Mouse (Mus musculus): ENCODE measurements around the gene Fbxw11.
A peak's percentile ranks its signal among the peaks of the same experiment; 100 is the strongest.

The Fbxw11 gene

GRCm38 (mm10) chr11:32622479-32623190, 19.9 kb upstream of the Fbxw11 start:
- ATAC-seq (ENCODE audit: insufficient number of reproducible peaks, low FRiP score, low TSS enrichment), result peak; percentile 6; the same call in 1 of the 2 replicates

DNA sequence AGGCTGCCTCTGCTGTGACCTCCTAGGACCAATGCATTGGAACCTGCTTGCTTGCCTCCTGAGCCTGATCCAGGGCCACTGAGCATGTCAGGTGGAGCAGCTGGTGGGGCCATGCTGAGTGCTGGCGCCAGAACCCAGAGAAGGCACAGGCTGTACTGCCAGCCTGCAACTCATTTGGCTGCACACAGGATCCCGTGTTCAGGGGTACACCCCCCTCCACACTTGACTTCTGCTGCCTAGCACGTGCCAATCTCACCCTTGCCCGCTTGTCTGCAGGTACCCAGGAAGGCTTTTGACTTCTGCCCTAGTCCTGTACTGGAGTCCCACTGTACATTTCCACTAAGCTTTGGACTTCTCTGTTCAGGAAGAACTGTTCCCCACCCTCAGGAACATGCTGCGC, 19.3 kb upstream of the Fbxw11 start:
- peak; percentile 79 for ATAC-seq (ENCODE audit: insufficient number of reproducible peaks, low FRiP score, low TSS enrichment)

GRCm38 (mm10) chr11:32623912-32624311, 18.6 kb upstream of the Fbxw11 start:
- no peak for ATAC-seq (ENCODE audit: insufficient number of reproducible peaks, low FRiP score, low TSS enrichment)

DNA sequence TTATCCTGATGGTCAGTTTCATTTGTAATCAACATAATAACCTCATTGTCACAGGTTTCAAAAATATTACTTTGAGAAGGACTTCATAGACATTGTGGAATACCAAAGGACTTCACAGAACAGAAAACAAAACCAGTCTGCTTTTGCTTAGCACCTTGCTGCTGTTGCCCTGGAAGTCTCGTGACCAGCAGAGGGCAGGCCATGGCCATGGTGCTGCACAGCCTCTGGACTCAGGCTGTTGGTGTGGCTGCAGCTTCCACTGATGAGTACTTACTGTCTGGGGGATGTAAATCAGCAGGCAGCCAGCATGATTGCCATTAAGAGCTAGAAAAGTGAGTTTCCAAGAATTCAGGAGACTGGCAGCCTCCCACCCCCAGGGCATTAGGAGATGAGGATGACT, 16.8 kb upstream of the Fbxw11 start:
- ATAC-seq (ENCODE audit: insufficient number of reproducible peaks, low FRiP score, low TSS enrichment), result no peak

GRCm38 (mm10) chr11:32626079-32626478, 16.4 kb upstream of the Fbxw11 start:
- ATAC-seq (ENCODE audit: insufficient number of reproducible peaks, low FRiP score, low TSS enrichment), result no peak

DNA sequence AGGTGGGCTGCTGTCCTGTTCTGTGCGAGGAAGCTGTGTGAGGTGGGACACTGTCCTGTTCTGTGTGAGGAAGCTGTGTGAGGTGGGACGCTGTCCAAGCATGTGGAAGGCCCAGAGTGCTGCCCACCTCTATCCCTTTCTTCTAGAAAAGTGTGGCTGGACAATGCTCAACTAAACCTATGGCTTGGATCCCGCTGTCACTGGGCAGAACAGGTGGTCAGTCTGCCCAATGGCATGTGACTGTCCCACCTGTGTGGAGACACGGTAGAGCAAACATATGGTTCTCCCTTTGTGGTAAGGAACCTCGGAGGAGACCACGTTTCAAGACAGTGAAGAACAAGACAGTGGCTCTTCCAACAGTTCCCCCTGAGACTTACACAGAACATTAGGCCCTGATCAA, 14.6 kb upstream of the Fbxw11 start:
- no peak for ATAC-seq (ENCODE audit: insufficient number of reproducible peaks, low FRiP score, low TSS enrichment)

GRCm38 (mm10) chr11:32629713-32630211, 12.8 kb upstream of the Fbxw11 start:
- no peak for ATAC-seq (ENCODE audit: insufficient number of reproducible peaks, low FRiP score, low TSS enrichment)

DNA sequence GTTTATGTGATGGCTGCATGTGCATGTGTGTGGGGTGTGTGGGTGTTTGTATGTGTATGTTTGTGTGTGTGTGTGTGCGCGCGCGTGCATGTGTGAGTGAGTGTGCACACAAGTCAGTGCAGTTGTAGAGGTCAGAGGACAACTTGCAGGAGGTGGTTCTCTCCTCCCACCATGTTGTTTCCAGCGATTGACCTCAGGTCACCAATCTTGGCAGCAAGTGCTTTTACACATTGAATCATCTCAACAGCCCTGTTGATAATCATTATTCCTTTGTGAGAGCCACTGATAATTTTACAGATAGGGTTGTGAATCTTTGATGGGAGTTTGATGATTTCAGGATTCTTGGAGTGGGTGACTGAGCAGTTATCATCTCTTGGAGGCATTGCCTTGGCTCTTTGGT, 9.9 kb upstream of the Fbxw11 start:
- no peak for ATAC-seq (ENCODE audit: insufficient number of reproducible peaks, low FRiP score, low TSS enrichment)

- no peak for ATAC-seq (ENCODE audit: insufficient number of reproducible peaks, low FRiP score, low TSS enrichment)
These were observed 9.0 kb upstream of the Fbxw11 start for GRCm38 (mm10) chr11:32633542-32633941.

- ATAC-seq (ENCODE audit: insufficient number of reproducible peaks, low FRiP score, low TSS enrichment), result no peak
These were observed 8.4 kb upstream of the Fbxw11 start for GRCm38 (mm10) chr11:32634143-32634542.

DNA sequence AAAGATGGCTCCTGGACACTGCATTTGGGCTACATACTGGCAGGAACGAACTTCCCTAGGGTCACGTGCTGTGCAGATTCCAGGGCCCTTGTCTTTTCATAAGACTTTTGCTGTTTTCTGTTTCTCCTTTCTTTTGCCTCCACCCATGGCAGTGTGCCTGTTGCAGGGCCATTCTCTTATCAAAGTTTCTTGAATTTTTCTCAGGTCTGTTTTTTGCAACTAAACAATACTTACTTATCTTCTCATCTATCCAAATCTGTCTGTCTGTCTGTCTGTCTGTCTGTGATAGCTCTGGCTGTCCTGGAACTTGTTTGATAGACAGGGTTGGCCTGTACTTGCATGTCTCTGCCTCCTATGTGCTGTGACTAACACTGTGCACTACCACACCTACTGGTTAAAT, 7.7 kb upstream of the Fbxw11 start:
- ATAC-seq (ENCODE audit: insufficient number of reproducible peaks, low FRiP score, low TSS enrichment), result no peak

DNA sequence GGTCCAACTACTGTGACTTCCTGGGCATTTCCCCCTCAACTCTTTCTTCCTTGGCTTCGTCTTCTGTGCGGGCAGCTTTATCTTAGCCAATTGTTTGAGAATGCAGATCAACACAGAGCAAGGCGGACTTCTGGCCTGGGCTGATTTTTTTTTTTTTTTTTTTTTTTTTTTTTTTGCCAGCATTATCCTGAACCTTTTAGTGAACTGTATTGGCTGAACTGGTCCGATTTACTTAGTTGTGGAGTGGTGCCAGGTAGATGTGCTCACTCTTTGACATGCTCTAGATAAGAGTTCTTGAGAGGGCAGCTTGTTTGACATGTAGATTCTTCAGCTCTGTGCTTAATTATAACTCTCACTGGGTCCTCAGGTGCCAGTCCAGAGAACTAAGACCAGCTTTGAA, 6.2 kb upstream of the Fbxw11 start:
- ATAC-seq (ENCODE audit: insufficient number of reproducible peaks, low FRiP score, low TSS enrichment), result no peak

DNA sequence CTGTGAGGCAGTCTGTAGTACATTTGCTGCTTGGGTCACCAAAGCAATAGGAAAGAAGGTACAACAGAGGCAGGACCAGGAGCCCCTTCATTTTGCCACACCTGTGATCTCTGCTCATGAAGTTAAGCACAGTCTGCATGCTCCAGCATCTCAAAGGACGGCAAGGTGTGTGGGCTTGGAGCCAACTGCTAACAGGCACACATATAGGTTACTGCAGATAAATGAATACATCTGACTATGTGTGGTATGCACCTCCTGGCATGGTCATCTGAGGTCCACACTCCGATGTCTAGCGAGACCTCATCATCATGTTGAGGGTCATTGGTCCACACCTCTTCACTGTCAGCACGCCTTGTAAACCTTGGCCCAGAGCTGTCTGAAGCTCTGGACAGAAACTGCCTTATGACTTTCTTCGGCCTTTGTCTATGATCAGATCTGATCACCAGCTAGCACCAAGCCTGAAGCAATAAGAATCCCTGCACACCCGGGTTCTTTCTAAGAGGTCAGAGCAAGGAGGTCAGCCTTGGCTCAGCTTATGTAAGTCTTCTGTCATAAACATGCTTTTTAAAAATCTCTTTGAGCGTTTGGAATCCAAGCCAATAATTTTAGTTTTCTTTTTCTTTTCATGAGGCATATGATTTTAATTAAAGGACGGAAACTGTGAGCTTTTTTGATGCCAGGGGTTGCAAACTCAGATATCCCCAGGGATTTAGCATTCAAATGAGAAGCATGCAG, 3.8 kb upstream of the Fbxw11 start:
- ATAC-seq (ENCODE audit: insufficient number of reproducible peaks, low FRiP score, low TSS enrichment), result no peak

GRCm38 (mm10) chr11:32640617-32641016, 1.9 kb upstream of the Fbxw11 start:
- ATAC-seq (ENCODE audit: insufficient number of reproducible peaks, low FRiP score, low TSS enrichment), result no peak

DNA sequence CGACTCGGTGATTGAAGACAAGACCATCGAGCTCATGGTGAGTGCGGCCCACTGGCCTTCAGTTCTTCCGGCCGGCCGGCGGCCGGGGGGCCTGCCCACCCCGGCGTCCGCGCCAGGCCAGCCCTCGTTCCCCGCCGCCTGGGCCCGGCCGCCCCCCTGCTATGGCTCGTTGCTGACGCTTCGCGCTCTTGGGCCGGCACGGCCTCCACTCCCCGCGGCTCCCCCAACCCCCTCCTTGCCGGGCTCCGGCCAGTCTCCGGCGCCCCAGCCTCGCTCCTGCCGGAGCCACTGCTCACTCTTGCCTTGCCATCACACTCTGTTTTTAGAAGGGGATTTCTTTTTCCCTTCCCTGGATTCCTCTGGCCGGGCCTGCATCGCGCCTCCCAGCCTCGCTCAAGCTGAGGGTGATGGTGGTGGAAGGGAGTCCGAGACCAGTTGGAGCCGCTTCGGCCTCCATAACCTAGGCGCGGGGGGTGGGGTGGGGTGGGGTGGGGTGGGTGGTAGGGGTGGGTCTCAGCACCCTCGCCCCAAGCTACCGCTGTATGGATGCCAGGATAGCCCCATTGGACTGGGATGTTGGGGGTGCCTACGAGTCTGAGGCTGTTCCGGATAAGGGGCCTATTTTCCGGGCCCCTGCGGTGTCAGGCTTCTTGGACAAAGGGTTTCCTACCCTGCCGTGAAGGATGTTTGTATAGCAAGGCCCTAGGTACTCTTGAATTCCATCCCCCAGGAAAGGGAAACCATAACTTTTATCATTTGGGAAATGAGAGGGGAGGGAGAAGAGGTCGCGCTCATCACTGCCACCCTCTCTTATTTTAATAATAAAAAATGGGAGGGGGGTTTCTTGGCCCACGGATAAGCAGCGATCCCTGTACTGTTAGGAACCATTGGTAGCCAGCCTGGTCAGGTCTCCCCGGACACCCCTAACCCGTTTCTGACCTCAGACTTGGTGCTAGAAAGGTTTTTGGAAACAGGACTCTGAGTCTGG, 669 bp downstream of the Fbxw11 start:
- ATAC-seq (ENCODE audit: insufficient number of reproducible peaks, low FRiP score, low TSS enrichment), result no peak; the same call in 1 of the 2 replicates

DNA sequence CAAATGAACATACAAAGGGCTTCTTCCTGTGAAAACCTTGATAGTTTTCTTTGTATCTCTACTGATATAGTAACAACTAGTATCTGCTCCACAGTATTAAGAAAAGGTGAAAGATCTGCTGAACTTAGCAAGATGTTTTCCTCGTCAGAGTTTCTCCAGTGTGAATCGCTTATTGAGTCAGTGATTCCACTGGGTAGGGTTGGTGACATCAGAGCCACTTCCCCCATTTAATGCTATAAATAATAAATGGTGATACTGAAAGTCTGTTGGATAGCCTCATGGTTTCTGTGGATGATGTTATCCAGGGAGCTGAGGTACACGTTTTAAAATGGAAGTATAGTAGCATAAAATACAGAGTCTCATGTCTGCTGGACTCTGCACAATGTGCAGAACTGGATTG, 1.5 kb downstream of the Fbxw11 start:
- ATAC-seq (ENCODE audit: insufficient number of reproducible peaks, low FRiP score, low TSS enrichment), result no peak

DNA sequence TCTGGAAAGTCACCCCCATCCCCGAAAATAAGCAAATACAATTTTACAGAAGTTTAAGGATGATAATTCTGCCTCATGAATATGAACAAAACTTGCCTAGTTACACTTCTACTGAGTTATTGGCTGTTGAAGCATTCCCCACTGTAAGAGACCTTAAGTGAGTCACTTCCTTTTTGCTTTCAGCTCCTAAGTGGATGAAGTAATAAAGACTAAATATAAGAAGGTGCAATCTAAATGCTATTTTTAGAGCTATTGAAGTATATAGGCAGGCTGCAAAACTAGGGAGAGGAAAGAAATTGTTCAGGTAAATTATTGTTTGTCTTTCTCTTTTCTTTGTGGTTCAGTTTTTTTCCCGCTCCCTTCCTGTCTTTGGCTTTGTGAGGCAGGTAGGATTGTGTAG, 4.7 kb downstream of the Fbxw11 start:
- ATAC-seq (ENCODE audit: insufficient number of reproducible peaks, low FRiP score, low TSS enrichment), result no peak

DNA sequence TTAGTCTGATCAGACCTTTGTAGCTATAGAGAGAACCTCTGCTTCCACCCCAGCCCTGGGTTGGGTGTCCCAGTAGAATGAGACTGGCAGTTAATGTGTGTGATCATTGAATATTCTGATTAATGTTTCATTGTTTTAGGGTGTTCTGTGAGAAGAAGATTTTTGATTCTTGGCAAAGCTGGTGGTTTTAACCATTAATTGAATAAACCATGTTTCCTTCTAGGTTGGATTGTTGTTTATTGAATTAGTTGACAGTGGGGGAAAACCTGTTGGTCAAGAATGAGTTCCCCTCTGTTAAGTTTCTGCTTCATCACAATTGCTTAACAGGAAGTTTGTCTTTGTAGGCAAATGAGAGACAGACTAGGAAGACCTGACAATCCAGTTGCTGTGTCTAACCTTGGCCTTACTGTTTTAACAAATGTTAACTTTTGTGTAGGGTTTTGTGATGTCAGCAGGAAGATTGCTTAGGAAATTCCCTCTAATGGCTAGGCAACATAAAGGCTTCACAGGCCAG, 7.8 kb downstream of the Fbxw11 start:
- no peak for ATAC-seq (ENCODE audit: insufficient number of reproducible peaks, low FRiP score, low TSS enrichment)

- ATAC-seq (ENCODE audit: insufficient number of reproducible peaks, low FRiP score, low TSS enrichment), result no peak
These were observed 8.5 kb downstream of the Fbxw11 start for GRCm38 (mm10) chr11:32650893-32651590.

DNA sequence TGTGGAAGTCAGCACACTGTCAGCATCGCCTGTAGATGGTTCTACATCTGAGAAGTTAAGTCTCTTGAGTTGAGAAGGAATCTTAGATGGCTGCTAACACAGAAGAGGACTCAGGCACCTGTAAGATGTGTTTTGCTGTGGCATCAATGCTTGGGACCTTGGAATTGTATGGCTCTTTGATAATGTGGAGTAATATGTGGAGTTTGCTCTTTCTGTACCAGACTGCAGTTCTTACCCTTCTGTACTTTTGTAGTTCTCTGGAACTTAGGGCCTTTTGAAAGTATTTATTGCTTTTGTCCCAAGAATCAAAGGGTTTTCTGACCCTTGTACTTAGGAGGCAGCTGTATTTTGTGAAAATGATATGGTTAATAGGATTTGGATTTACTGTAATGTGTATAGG, 9.2 kb downstream of the Fbxw11 start:
- no peak for ATAC-seq (ENCODE audit: insufficient number of reproducible peaks, low FRiP score, low TSS enrichment)

Measured in cerebellum, adult (tissue).